Mouse (Mus musculus) liver, embryonic 14.5 days (tissue): ENCODE measurements around the gene Spata4. TPM values are rescaled to one million over a fixed set of nuclear protein-coding genes. Genes with fewer than 3 reads are reported as not detected.

Experiments
- ATAC-seq: fragments of 200-750 bp; cut with Nextera tagmentation; 2 replicates; pipeline ENCODE4 v1.8.0; 2017; ENCODE audit warnings: moderate number of reproducible peaks, mild to moderate bottlenecking, moderate library complexity; ENCODE audit not compliant: insufficient read depth
- DNase-seq, 3 experiments: peaks; one replicate each; pipeline ENCODE4 v3.0.0-alpha.2; 2012 to 2013; ENCODE audit warnings: low read depth in 3 of 3, low spot score in 3 of 3
- H3K27ac ChIP-seq: fragments of 300-500 bp; sonication (generic); 2 replicates; pipeline ENCODE4 v1.5.1; 2014; ENCODE audit warnings: moderate library complexity, mild to moderate bottlenecking, control low read depth, inconsistent platforms
- H3K27me3 ChIP-seq: fragments of 300-500 bp; sonication (generic); 2 replicates; pipeline ENCODE4 v1.6.1; 2014; ENCODE audit warnings: mild to moderate bottlenecking, low read length, moderate library complexity; ENCODE audit not compliant: control insufficient read depth, insufficient read depth
- H3K36me3 ChIP-seq: fragments of 300-500 bp; sonication (generic); replicated peaks from 2 replicates; pipeline ENCODE4 v1.6.1; 2014; ENCODE audit warnings: low read depth; ENCODE audit not compliant: control insufficient read depth, insufficient read depth
- H3K4me1 ChIP-seq, 2 experiments: fragments of 200-500 bp in 1 of 2; fragments of 300-500 bp in 1 of 2; sonication (generic) in 1 of 2; replicated peaks; 2 replicates each; pipeline ENCODE4 v1.6.1; 2012 to 2014; ENCODE audit warnings: antibody characterized with exemption in 1 of 2, inconsistent platforms in 1 of 2, low read length in 1 of 2; ENCODE audit not compliant: control insufficient read depth in 2 of 2, insufficient read depth in 2 of 2
- H3K4me2 ChIP-seq: fragments of 300-500 bp; sonication (generic); 2 replicates; pipeline ENCODE4 v1.6.1; 2014; ENCODE audit warnings: low read depth, mild to moderate bottlenecking, control low read depth, moderate library complexity
- H3K4me3 ChIP-seq, 2 experiments: fragments of 200-500 bp in 1 of 2; fragments of 300-500 bp in 1 of 2; sonication (generic) in 1 of 2; 2 replicates each; pipeline ENCODE4 v1.5.1; 2012 to 2014; ENCODE audit warnings: low read depth in 2 of 2, low read length in 2 of 2, mild to moderate bottlenecking in 2 of 2, control low read depth in 1 of 2, inconsistent platforms in 1 of 2, moderate library complexity in 1 of 2; ENCODE audit not compliant: insufficient read depth in 1 of 2
- H3K9ac ChIP-seq: fragments of 300-500 bp; sonication (generic); replicated peaks from 2 replicates; pipeline ENCODE4 v1.6.1; 2014; ENCODE audit warnings: mild to moderate bottlenecking, control low read depth, moderate library complexity
- H3K9me3 ChIP-seq: fragments of 300-500 bp; sonication (generic); 2 replicates; pipeline ENCODE4 v1.6.1; 2016; ENCODE audit warnings: low read length, mixed read lengths; ENCODE audit not compliant: control insufficient read depth
- CTCF ChIP-seq: IDR thresholded peaks from 2 replicates; pipeline ENCODE4 v1.5.1; 2016; ENCODE audit warnings: antibody characterized with exemption, low read depth, control low read depth
- EP300 ChIP-seq: IDR thresholded peaks from 2 replicates; pipeline ENCODE4 v1.6.1; 2016; ENCODE audit warnings: antibody characterized with exemption, low read depth
- WGBS: fragments of 180-500 bp; shearing (Covaris S2); extraction: QIAGEN DNeasy Blood & Tissue Kit; methylation state at CpG from one replicate; pipeline ENCODE4 v1.1.7; 2014; ENCODE audit not compliant: insufficient replicate concordance; 5-methylcytosine and 5-hydroxymethylcytosine counted together
- polyA plus RNA-seq, 2 experiments: library from polyadenylated mRNA; depleted of rRNA in 1 of 2; stranded (reverse) in 1 of 2; unstranded in 1 of 2; fragments of >200 nt; fragmentation: Nextera tagmentation in 1 of 2; extraction: Ambion mirVana in 1 of 2; gene quantifications; 2 replicates each; pipeline versions ENCODE4 v1.2.1 to v1.2.3; 2012 to 2014

Spata4 gene
- polyA plus RNA-seq (2012; rRNA removed) (not detected in 2 replicates), polyA plus RNA-seq (2014; fragmentation: Nextera tagmentation; extraction: Ambion mirVana) (not detected in 2 replicates)

DNA sequence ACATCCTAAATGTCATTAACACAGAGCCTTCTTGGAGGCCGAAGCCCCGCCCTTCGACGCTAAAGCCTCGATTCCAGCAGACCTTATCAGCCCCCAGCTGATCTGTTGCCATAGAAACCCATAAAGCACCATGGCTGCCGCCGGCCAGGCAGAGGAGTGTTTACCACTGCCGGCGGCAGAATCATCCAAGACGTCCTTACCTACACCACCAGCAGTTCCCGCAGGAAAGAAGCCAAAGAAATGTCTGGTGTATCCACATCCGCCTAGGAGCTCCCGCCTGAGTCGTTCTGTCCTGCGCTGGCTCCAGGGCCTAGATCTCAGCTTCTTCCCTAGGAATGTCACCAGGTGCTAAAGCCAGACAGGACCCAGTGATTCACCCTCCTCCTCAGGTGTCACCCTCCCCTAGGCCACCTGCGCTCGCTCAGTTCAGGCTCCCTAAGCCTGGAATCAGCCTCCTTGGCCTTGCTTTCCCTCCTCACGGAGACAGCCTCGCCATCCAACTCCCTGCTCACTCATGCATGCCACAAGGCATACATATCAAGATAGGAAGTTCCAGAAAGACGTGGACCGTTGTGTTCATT is at the start of gene Spata4:
Gene Spata4 (plus strand): TSS at position 111 of the 581 bp plus-strand sequence.
- Histone ChIP-seq H3K4me1 (peaks cover 0 to 4% of the 10 kb centered on the region in 2 experiments; a peak in 1 of 4 replicates), H3K27me3 (no peaks in the 10 kb centered on the region), H3K9me3 (no peaks in the 10 kb centered on the region), H3K4me3 (no peak within 1 kb of the TSS), H3K4me2 (peak within 1 kb of the TSS; percentile 48), H3K36me3 (no peaks in the 10 kb centered on the region), H3K9ac (no peak within 1 kb of the TSS), H3K27ac (no peak within 1 kb of the TSS)
- WGBS = 20% methylated on average over 21 of the region's 21 CpGs
- peak; percentile 43 to 49 (median 44) for DNase-seq
- peak; percentile 56 for ATAC-seq
- TF ChIP-seq CTCF (no peak), EP300 (no peak)

GRCm38 (mm10) chr8:54554921-54555320 is 45.7 kb upstream of the Spata4 start:
- Histone ChIP-seq H3K27ac (no peak overlapping the region), H3K9ac (no peak overlapping the region), H3K36me3 (no peaks in the 10 kb centered on the region), H3K4me2 (no peak overlapping the region), H3K4me1 (no peaks in the 10 kb centered on the region), H3K27me3 (no peaks in the 10 kb centered on the region), H3K9me3 (no peaks in the 10 kb centered on the region), H3K4me3 (no peak overlapping the region)
- TF ChIP-seq EP300 = no peak
- TF ChIP-seq CTCF = no peak
- DNase-seq (no peak), ATAC-seq (no peak)
- 38% methylated on average over 2 of the region's 2 CpGs for WGBS

DNA sequence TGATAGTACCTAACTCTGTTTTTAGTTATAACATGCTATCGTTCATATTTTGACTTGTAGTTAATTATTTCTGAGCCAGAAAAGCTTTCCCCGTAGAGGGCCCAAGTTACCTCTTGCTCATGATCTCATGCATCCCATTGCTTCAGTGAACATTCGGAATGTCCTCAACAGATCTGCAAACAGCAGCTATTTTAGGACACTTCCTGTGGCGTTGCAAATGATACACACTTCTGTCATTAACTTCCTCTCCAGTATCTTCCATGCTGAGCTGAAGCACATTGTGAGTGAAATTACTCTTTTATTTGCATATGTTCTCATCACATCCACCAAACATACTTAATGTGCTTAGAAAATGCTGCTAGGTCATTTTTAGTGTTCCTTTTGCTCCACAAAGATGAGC is 38.4 kb upstream of the Spata4 start:
- ATAC-seq (no peak), DNase-seq (no peak)
- 20% methylated on average over 4 of the region's 4 CpGs for WGBS

GRCm38 (mm10) chr8:54565181-54565580 is 35.4 kb upstream of the Spata4 start:
- no peaks in the 10 kb centered on the region; a peak in 1 of 4 replicates for H3K4me1 ChIP-seq
- no peaks in the 10 kb centered on the region for H3K9me3 ChIP-seq
- no peak overlapping the region for H3K9ac ChIP-seq
- no peak overlapping the region for H3K4me3 ChIP-seq
- H3K36me3 ChIP-seq = no peaks in the 10 kb centered on the region
- ATAC-seq (no peak), DNase-seq (no peak)
- H3K27me3 ChIP-seq = no peaks in the 10 kb centered on the region
- TF ChIP-seq CTCF (no peak), EP300 (no peak)
- WGBS = 65% methylated on average over 1 of the region's 1 CpGs
- no peak overlapping the region for H3K4me2 ChIP-seq
- H3K27ac ChIP-seq = no peak overlapping the region

More for the DNA sequence above, 38.4 kb upstream of the Spata4 start:
- H3K36me3 ChIP-seq = no peaks in the 10 kb centered on the region
- no peaks in the 10 kb centered on the region for H3K27me3 ChIP-seq
- H3K9ac ChIP-seq = no peak overlapping the region
- TF ChIP-seq EP300 (no peak), CTCF (no peak)
- H3K4me2 ChIP-seq = no peak overlapping the region
- H3K9me3 ChIP-seq = no peaks in the 10 kb centered on the region
- no peak overlapping the region for H3K27ac ChIP-seq
- no peaks in the 10 kb centered on the region; a peak in 1 of 4 replicates for H3K4me1 ChIP-seq
- no peak overlapping the region for H3K4me3 ChIP-seq

DNA sequence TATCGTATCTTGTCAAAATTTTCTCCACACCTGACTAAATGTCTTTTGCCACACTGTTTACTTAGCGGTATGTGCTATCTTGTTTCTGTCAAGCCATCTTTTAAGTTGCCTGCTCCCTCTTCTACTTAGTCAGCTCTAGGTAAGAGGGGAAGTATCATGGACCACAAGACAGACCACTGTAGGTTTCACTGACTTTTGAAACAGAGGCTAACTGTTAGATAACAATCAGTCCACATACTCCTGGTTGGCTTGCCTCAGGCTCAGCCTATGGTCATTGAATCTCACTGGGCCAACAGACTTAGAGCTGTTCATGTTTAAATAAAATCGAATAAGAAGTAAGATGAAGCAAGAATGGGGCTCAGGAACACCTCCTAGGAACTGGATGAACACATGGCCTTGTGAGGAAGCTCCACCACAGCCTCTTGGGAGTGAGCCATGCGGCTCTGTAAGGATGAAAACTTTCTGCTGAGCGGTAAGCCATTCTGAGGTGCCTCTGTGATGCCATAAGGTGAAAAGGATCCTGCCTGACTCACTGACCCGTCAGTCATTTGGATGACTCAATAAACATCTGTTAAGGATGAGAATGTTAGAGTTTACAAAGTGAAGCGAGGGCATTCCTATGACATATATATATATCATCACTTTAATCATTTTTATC is 34.8 kb upstream of the Spata4 start:
- no peak for ATAC-seq
- WGBS = 65% methylated on average over 7 of the region's 7 CpGs

More for the DNA sequence above, 34.8 kb upstream of the Spata4 start:
- no peak overlapping the region for H3K4me2 ChIP-seq
- H3K36me3 ChIP-seq = no peaks in the 10 kb centered on the region
- no peak overlapping the region for H3K4me3 ChIP-seq
- H3K9ac ChIP-seq = no peak overlapping the region
- no peaks in the 10 kb centered on the region for H3K9me3 ChIP-seq
- no peak for DNase-seq
- TF ChIP-seq EP300 (no peak), CTCF (no peak)
- no peaks in the 10 kb centered on the region; a peak in 1 of 4 replicates for H3K4me1 ChIP-seq
- no peaks in the 10 kb centered on the region for H3K27me3 ChIP-seq
- H3K27ac ChIP-seq = no peak overlapping the region
